Mouse (Mus musculus): Measurements from ENCODE around the gene Prr18.

The Prr18 gene

DNA sequence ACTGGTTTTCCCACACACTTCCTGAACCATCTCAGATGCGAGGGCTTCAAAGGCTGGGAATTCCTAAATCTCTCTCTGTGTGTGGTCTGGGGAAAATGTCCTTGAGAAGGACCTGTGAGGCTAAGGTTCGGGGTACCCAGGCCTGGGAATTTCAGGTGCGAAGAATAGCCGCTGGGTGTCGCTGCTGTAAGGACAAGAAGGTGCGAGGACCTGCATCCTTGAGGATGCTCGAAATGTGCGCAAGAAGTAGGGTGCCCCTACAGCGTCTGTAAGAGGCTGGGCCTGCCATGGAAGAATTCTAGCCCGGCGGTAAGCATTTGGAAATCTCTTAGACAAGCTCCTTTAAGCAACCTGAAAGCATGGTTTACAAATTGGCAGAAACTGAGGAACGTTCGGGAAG, 51.2 kb downstream of the Prr18 start:
- CTCF ChIA-PET, result no interaction called here

DNA sequence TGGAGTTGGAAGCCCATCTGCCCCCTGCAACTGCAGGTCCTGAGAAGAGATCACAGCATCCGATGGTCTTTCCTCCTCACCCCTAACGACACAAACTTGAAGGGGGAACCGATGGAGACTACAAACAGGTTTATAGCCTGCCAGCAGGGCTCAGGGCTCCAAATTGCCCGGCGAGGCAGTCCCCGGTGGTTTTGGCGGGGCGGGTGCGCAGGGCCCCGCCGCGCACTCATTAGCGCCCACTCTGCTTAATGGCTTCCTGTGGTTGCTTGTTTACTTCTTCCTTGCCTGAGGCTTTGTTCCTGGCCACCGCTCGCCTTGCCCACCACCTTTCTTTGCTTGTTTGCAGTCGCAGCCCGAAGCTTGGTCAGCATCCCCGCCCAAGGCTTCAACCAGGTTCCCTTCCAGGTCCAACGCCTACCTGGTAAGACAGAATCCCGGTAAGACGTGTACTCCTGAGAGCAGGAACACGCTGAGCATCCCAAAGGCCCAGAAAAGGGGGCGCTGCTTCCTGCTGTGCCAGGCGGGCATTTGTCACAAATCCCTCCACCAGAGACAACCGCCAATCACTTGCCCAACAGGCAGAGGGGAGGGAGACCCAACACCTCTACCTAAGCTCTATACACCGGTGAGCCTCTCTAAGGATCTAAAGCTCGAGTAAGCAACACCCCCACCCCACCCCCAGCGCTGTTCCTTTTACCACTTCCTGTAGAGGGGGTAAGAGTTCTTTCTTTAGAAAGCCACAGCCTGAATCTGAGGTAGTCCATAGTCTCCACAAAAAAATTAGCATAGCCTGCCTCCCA, 51.9 kb downstream of the Prr18 start:
- CTCF ChIA-PET, result no interaction called here

DNA sequence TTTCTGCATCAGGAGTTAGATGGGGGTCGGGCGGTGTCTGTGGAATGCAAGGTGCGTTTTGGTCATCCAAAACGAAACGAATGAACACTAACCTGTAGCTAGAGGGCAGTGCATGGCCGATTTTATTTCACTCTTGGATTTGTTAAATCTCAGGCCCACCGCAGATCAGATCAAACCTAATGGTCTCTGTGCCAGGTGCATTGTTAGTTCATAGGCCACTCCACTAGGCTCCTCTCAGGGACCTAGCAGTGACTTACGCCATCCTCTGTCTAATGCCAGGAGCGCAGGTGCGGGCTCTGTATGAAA, 52.5 kb downstream of the Prr18 start:
- CTCF ChIA-PET, result no interaction called here

DNA sequence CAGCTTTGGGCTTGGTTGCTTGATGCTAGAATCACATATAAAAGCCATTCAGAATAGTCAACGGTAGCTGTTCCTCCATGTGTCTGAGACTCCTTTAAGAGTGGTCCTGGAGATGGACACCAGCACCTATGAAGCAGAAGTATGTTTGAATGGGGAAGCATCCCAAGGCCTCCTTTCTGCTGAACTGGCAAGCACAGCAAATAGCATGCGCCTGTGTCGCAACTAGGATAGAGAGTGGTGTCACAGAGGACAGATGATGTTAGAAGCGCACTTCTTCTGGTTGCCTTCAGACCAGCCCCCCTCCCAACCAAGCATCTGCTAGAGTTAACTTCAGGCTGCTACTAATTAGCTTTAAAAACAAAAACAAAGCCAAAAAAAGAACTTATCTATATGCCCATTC, 53.2 kb downstream of the Prr18 start:
- CTCF ChIA-PET, result no interaction called here

All from spleen, embryonic (tissue).